Mouse (Mus musculus) CH12.LX (cell line): ENCODE data around the gene Rdh5. TPM values are rescaled to one million over a fixed set of nuclear protein-coding genes. Genes with fewer than 3 reads are reported as not detected.

ENCODE experiments used
- DNase-seq: peaks from one replicate; pipeline ENCODE4 v3.0.0-alpha.2; 2013; ENCODE audit errors: extremely low read depth
- H3K27ac ChIP-seq: 2 replicates; pipeline ENCODE4 v1.5.1; 2012; ENCODE audit warnings: low read depth, mild to moderate bottlenecking, control low read depth, moderate library complexity; ENCODE audit not compliant: insufficient read depth
- H3K27me3 ChIP-seq: replicated peaks from 2 replicates; pipeline ENCODE3; 2012; ENCODE audit warnings: inconsistent platforms
- H3K36me3 ChIP-seq, 2 experiments: replicated peaks in 1 of 2; 2 replicates each; pipeline versions ENCODE3 to v1.6.1; 2012; ENCODE audit warnings: inconsistent platforms in 1 of 2, low read length in 1 of 2, mild to moderate bottlenecking in 1 of 2, mixed read lengths in 1 of 2, moderate library complexity in 1 of 2; ENCODE audit not compliant: control insufficient read depth in 1 of 2, insufficient read depth in 1 of 2
- H3K4me1 ChIP-seq, 2 experiments: 2 replicates each; pipeline ENCODE4 v1.6.1; 2012; ENCODE audit warnings: inconsistent platforms in 1 of 2, moderate library complexity in 1 of 2; ENCODE audit not compliant: insufficient read depth in 2 of 2, control insufficient read depth in 1 of 2
- H3K4me2 ChIP-seq: 2 replicates; pipeline ENCODE4 v1.6.1; 2012; ENCODE audit warnings: low read depth, mild to moderate bottlenecking, control low read depth; ENCODE audit not compliant: poor library complexity, insufficient read depth, severe bottlenecking
- H3K4me3 ChIP-seq, 3 experiments: fragments of 150-350 bp in 1 of 3; sonication (generic) in 1 of 3; replicated peaks in 1 of 3; 2 replicates each; pipeline versions ENCODE3 to v1.5.1; 2011 to 2012; ENCODE audit warnings: low read depth in 2 of 3, low read length in 2 of 3, mild to moderate bottlenecking in 2 of 3, moderate library complexity in 2 of 3, control low read depth in 1 of 3, improper control_type of control experiment in 1 of 3, inconsistent platforms in 1 of 3, mixed read lengths in 1 of 3; ENCODE audit not compliant: poor library complexity in 1 of 3
- H3K79me2 ChIP-seq: replicated peaks from 2 replicates; pipeline ENCODE4 v1.6.1; 2012; ENCODE audit warnings: mild to moderate bottlenecking, moderate library complexity; ENCODE audit not compliant: control insufficient read depth, poor library complexity, insufficient read depth, severe bottlenecking; ENCODE audit errors: extremely low read depth
- H3K9ac ChIP-seq: 2 replicates; pipeline ENCODE4 v1.6.1; 2012; ENCODE audit warnings: low read depth, mild to moderate bottlenecking, control low read depth, moderate library complexity; ENCODE audit not compliant: insufficient read depth
- H3K9me3 ChIP-seq: replicated peaks from 2 replicates; pipeline ENCODE3; 2012; ENCODE audit warnings: low read length, inconsistent platforms, mixed read lengths
- BHLHE40 ChIP-seq: IDR thresholded peaks from 2 replicates; pipeline ENCODE4 v1.6.1; 2011; ENCODE audit warnings: mild to moderate bottlenecking, low read depth, low read length, improper control_type of control experiment
- CTCF ChIP-seq, 2 experiments: IDR thresholded peaks in 1 of 2; conservative IDR thresholded peaks in 1 of 2; 2 replicates each; pipeline ENCODE4 v1.5.1; 2011 to 2012; ENCODE audit warnings: low read depth in 2 of 2, low read length in 2 of 2, improper control_type of control experiment in 1 of 2, inconsistent platforms in 1 of 2, mild to moderate bottlenecking in 1 of 2, moderate library complexity in 1 of 2
- ELF1 ChIP-seq: IDR thresholded peaks from 2 replicates; pipeline ENCODE4 v1.6.1; 2014; ENCODE audit warnings: low read depth, mild to moderate bottlenecking, inconsistent platforms, low read length, improper control_type of control experiment
- HCFC1 ChIP-seq: IDR thresholded peaks from 2 replicates; pipeline ENCODE4 v1.6.1; 2012; ENCODE audit warnings: low read depth, mild to moderate bottlenecking, inconsistent platforms, low read length, improper control_type of control experiment
- JUND ChIP-seq: conservative IDR thresholded peaks from 2 replicates; pipeline ENCODE4 v1.6.1; 2011; ENCODE audit warnings: low read depth, low read length, improper control_type of control experiment
- MAFK ChIP-seq: IDR thresholded peaks from 2 replicates; pipeline ENCODE4 v1.6.1; 2011; ENCODE audit warnings: low read length, improper control_type of control experiment; ENCODE audit not compliant: insufficient replicate concordance
- MAX ChIP-seq: IDR thresholded peaks from 2 replicates; pipeline ENCODE4 v1.6.1; 2011; ENCODE audit warnings: low read length, improper control_type of control experiment
- NELFE ChIP-seq: IDR thresholded peaks from 2 replicates; pipeline ENCODE4 v1.6.1; 2011; ENCODE audit warnings: low read depth, low read length, improper control_type of control experiment
- RAD21 ChIP-seq: IDR thresholded peaks from 2 replicates; pipeline ENCODE4 v1.6.1; 2011; ENCODE audit warnings: low read depth, mild to moderate bottlenecking, low read length, improper control_type of control experiment, moderate library complexity
- SIN3A ChIP-seq: IDR thresholded peaks from 2 replicates; pipeline ENCODE4 v1.6.1; 2012; ENCODE audit warnings: low read length, improper control_type of control experiment, inconsistent platforms
- SMC3 ChIP-seq: IDR thresholded peaks from 2 replicates; pipeline ENCODE4 v1.6.1; 2011; ENCODE audit warnings: low read depth, low read length, improper control_type of control experiment
- ZNF384 ChIP-seq: IDR thresholded peaks from 2 replicates; pipeline ENCODE4 v1.6.1; 2012; ENCODE audit warnings: low read depth, low read length, improper control_type of control experiment, inconsistent platforms
- dilution Hi-C: fragments of 300-500 bp; cut with MboI; formaldehyde crosslinking; loops from 2 replicates; pipeline ENCODE4 v1.14.3; 2020; ENCODE audit warnings: low sequenced_read_pairs; ENCODE audit not compliant: extremely low pct_unique_long_range_greater_than_20kb, extremely low pct_ligation_motif_present
- in situ Hi-C: fragments of 300-500 bp; cut with MboI; formaldehyde crosslinking; loops from 3 replicates; pipeline ENCODE4 v1.14.3; 2019; ENCODE audit warnings: low sequenced_read_pairs, low pct_ligation_motif_present, low pct_unique_long_range_greater_than_20kb, mixed read lengths
- polyA plus RNA-seq: library from polyadenylated mRNA; unstranded; fragments of >175 nt; gene quantifications from 2 replicates; pipeline ENCODE4 v1.2.1, GENCODE M21; 2012; ENCODE audit warnings: low read depth; ENCODE audit not compliant: insufficient read length
- total RNA-seq, 2 experiments: library from RNA; depleted of rRNA; stranded (reverse); fragments of 300-350 nt in 1 of 2; fragments of >200 nt in 1 of 2; gene quantifications; 2 replicates each; pipeline ENCODE4 v1.2.3; 2012 to 2014

Rdh5 gene
- total and polyA plus RNA-seq, 3 experiments: 4.3 to 6.2 (median 5.2) TPM

- peak overlapping the region; percentile 5; the same call in 1 of the 2 replicates for H3K27ac ChIP-seq
- H3K4me1 ChIP-seq: peaks cover 10 to 28% of the 10 kb centered on the region in 2 experiments
- H3K79me2 ChIP-seq: no peaks in the 10 kb centered on the region
- peak overlapping the region; percentile 63 to 76 (median 71) for H3K4me3 ChIP-seq
- TF ChIP-seq HCFC1 (peak; percentile 7; the same call in 1 of the 2 replicates), CTCF (conservative IDR thresholded peaks at IDR 0.05 in 1 of 2, IDR thresholded peaks at IDR 0.05 in 1 of 2; ENCODE audit: low read depth in 2 of 2, low read length in 2 of 2) (no peak), JUND (no peak), RAD21 (no peak), SIN3A (peak; percentile 25; the same call in 1 of the 2 replicates)
- peak; percentile 38 for DNase-seq
- peak overlapping the region; percentile 23 for H3K9ac ChIP-seq
- H3K27me3 ChIP-seq: peaks cover 14% of the 10 kb centered on the region
- H3K36me3 ChIP-seq: peaks cover 11 to 28% of the 10 kb centered on the region in 2 experiments
- H3K4me2 ChIP-seq: peak overlapping the region; percentile 81
- dilution Hi-C loops (no loop called here), in situ Hi-C loops (loop anchor here (5.0 kb wide), 1 partner anchor 158 kb away; no protein-coding TSS in a partner anchor)
- H3K9me3 ChIP-seq: no peaks in the 10 kb centered on the region
Observed at GRCm38 (mm10) chr10:128890383-128891295, 32.0 kb downstream of the Rdh5 start.

GRCm38 (mm10) chr10:128889846-128890245 is 32.8 kb downstream of the Rdh5 start:
- dilution Hi-C loops: no loop called here
- H3K4me2 ChIP-seq: peak overlapping the region; percentile 81
- H3K9me3 ChIP-seq: no peaks in the 10 kb centered on the region
- H3K79me2 ChIP-seq: no peaks in the 10 kb centered on the region
- no peak overlapping the region for H3K27ac ChIP-seq
- H3K4me3 ChIP-seq: peak overlapping the region in 2 of 3 experiments; percentile 13 to 29
- 0 out of 2 replicates have a peak overlapping the region, but pooled peaks have one; percentile 23 for H3K9ac ChIP-seq
- no peak for DNase-seq
- in situ Hi-C loops: loop anchor here (5.0 kb wide), 1 partner anchor 158 kb away; no protein-coding TSS in a partner anchor
- peaks cover 15 to 35% of the 10 kb centered on the region in 2 experiments for H3K4me1 ChIP-seq
- peaks cover 14% of the 10 kb centered on the region for H3K27me3 ChIP-seq
- peaks cover 15 to 36% of the 10 kb centered on the region in 2 experiments for H3K36me3 ChIP-seq
- TF ChIP-seq NELFE (no peak), ZNF384 (no peak), SMC3 (no peak), MAX (no peak), ELF1 (no peak), MAFK (no peak), BHLHE40 (no peak), HCFC1 (no peak)
